Mouse (Mus musculus) cerebellum, adult 8-10 months (tissue): Measurements from ENCODE around the gene Cdc20b.

Experiments
- DNase-seq: peaks from one replicate; pipeline ENCODE4 v3.0.0; 2022

Cdc20b gene

DNA sequence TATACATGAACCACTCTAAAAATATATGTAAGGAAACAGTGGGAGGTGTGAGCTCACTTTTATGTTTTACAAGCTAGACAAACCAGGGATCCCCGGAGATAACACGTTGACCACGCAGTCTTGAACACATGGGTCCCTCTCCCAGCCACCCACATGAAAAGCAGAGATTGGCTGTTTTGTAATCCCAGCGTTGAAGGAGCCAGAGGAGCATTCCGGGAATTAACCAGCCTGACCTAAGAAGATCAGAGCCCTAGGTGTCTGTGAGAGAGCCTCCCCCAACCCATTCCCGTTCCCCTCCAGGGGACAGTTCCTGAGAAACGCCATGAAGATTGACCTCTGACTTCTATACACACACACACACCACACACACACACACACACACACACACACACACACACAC is 3.6 kb upstream of the Cdc20b start:
- no peak for DNase-seq

DNA sequence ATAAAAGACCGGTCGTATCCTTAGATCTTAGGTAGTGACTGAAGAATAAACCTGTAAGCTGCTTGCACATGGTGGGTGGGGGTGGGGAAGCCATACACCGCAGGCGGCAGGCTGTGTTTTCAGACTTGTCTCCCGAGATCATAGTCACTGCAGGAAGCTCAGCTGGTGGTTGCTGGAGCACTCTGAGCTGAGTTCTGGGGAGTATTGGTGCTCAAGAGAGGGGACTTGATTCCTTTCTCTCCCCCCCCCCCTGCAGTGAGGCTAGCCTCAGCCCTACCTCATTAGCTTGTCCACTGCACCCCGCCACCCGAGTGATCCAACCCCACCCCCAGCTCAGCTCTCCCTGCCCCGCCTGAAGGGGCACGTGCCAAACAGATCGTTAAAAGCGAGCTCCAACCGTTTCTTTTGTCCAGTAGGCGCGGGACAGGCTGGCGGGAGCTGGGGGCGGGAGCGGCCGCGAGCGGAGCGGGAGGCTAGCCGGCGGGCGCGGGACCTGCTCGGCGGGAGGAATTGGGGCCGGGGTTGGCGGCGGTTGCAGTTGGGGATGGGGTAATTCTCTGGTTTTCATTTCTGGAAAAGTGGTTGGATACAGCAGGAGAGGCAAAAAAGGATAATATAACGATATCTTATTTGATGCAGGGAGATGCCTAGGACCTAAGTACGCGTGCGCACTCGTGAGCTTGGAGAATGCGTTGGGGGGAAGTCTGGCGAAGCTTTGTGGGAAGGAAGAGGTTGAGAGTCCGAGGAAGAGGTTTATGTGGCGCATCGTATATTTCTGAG is 2.9 kb upstream of the Cdc20b start:
- DNase-seq, result peak; percentile 19

DNA sequence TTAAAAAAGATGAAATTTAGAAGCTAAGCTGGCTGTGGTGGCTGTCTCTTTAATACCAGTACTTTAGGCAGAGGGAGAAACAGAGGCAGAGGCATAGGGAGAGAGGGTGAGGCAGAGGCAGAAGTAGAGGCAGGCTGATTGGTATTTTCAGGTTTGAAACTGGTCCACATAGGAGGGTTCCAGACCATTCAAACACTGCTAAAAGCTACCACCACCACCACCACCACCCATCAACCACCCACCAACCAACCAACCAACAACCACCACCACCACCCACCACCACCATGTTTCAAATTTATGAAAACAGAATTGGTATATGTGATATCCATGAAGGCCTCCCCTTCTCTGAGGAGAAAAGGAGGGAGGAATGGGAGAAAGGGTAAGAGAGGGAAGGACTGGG is 2.1 kb upstream of the Cdc20b start:
- no peak for DNase-seq

- DNase-seq, result peak; percentile 43
These were observed 532 bp upstream of the Cdc20b start for GRCm38 (mm10) chr13:113034271-113034886.

GRCm38 (mm10) chr13:113035852-113036251 is 941 bp downstream of the Cdc20b start:
- DNase-seq, result peak; percentile 69

DNA sequence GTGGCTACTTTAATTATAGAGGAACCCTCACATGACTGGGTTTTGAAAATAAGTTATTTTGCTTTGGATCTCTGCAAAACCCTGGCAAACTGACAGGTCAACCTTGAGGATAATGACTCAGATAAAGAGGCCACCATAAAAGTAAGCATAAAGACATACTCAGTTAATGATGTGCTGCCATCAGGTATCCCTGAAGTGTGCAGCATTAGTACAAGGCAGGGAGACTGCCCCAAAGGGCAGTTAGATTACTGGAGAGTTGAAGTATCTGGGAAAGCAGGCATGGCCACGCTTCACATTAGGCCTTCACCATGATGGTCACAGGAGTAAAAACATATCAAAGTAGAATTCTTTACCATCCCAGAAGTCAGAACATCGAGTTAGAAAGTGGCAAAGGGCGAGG is 10.0 kb downstream of the Cdc20b start:
- DNase-seq, result no peak

- DNase-seq, result no peak
These were observed 10.7 kb downstream of the Cdc20b start for GRCm38 (mm10) chr13:113045458-113046110.

GRCm38 (mm10) chr13:113046211-113046883 is 11.4 kb downstream of the Cdc20b start, which contains the start of gene Gpx8:
Gpx8 (minus strand) TSS chr13:113046410.
- DNase-seq, result no peak

DNA sequence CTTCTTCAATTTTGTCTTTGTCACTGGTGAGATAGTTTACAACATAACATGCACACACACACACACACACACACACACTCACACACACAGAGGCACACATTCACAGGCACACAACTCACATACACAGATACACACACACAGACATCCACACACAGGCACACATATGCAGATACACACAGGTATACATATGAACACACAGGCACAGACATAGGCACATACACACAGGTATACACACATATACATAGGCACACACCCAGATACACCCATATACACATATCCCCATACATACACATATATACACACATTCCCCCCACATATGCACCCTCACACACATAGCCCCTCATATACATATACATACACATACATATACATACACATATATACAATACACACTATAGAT is 12.1 kb downstream of the Cdc20b start:
- no peak for DNase-seq

- no peak for DNase-seq
These were observed 12.7 kb downstream of the Cdc20b start for GRCm38 (mm10) chr13:113047647-113048046.

DNA sequence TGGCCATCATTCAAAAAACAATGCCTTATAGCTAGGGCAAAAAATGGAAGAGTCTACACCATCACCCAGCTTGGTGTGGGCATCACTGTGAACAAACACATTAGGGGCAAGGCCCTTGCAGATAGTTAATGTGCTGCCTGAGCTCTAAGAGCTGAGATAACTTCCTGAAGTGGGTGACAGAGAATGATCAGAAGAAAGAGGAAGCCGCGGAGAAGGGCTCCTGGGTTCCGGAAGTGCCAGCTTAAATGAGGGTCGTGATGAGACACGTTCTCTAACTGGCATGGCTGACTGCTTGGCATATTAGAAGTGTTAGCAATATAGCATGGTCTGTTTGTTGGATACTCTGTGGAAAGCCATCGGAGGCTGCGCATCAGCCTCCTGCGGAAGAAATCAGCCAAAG is 19.3 kb downstream of the Cdc20b start:
- DNase-seq, result no peak

- no peak for DNase-seq
These were observed 20.9 kb downstream of the Cdc20b start for GRCm38 (mm10) chr13:113055826-113056225.

DNA sequence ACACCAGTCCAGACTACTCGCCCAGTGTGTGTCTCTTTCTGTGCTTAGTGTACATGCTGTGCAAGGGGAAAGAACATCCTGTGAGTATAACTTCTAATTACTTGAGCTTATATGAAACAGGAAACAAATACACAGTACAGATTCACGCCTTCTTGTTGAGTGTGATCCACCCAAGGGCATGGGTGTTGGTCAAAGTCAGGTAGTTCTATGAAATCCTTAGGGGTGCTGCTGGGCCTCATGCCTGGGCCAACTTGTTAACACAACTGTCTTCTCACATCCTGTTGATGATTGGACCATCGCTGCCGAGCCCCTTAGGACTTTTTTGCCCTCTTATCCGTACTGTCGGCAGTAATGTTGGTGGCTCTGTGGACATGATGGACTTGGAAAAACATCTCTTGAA is 26.8 kb downstream of the Cdc20b start:
- no peak for DNase-seq

DNA sequence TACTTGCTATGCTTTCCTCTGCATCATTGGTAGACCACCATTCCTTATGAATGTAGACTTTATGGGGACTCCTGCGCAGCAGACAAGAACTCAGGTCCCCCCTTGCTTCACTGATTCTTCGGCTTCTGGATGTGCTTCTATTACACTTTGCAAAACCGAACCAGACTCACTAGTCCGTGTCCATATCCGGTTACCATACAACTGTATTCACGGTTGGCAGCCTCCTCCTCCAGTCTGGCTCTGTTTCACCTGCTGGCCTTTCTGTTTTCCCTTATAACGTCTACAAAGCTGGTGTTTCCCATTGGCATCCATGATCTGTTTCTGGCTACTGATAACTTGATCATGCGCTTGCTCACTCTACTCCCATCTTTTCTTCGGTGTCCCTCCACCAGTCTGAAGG is 29.6 kb downstream of the Cdc20b start:
- no peak for DNase-seq

DNA sequence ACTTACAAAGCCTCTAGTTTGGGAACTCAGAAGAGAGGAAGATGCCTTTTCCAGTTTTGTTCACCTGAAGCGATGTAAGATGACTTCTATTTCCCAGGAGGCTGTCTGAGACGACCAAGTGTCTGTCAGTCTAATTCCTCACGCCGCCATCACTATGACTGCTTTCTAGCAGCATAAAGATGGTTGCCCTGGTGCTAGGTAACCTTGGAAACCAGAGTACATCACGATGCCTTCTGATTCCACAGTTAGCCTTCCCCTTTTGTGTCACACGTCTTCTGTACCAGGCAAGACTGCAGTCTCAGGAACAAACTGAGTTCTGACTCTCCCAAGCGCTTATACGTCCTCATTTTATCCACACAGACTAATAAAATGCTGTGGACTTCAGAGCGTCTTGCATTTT is 44.1 kb downstream of the Cdc20b start:
- DNase-seq, result no peak

- DNase-seq, result no peak
These were observed 47.2 kb downstream of the Cdc20b start for GRCm38 (mm10) chr13:113082101-113082500.

- DNase-seq, result no peak
These were observed 49.8 kb downstream of the Cdc20b start for GRCm38 (mm10) chr13:113084732-113085131.

GRCm38 (mm10) chr13:113087226-113088017 is 52.5 kb downstream of the Cdc20b start:
- DNase-seq, result no peak

- DNase-seq, result no peak
These were observed 55.6 kb downstream of the Cdc20b start for GRCm38 (mm10) chr13:113090489-113090888.

DNA sequence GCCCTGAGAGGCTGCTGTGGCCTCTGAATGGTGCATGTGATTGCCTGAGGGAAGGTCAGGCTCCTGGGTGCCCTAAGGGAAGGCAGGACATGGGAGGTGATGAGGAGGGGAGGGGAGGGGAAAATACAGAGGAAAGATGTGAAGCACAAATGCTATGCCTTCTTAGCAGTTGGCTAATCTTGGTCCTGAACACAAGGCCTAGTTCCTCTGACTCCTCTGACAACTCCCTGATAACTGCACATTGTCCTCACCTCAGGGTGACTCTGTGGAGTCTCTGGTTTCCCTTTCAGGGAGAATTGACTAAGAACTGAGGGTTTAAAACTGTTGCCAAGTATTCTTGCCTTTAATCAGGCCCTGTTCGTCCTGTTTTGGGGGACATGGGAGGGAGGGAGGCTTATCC is 59.7 kb downstream of the Cdc20b start:
- DNase-seq, result no peak

DNA sequence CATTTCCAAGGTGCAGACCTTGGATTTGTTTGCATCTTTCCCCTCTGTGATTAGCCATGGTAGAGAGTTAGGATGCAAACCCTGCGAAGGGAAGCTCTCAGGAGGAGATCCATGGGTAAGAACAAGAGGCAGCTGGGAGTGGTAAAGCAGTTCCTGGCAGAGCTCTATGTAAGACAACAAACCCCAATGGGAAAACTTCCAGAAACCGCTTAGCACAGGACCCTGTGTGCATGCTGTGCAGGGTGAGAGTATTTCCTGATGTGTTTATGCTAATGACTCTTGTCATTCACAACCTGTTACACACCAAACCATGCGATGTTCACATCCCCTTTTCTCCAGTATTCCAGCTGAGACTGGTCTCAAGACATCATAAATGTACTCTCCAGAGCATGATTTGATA is 62.1 kb downstream of the Cdc20b start:
- no peak for DNase-seq

- DNase-seq, result no peak
These were observed 63.5 kb downstream of the Cdc20b start for GRCm38 (mm10) chr13:113098406-113098805.

DNA sequence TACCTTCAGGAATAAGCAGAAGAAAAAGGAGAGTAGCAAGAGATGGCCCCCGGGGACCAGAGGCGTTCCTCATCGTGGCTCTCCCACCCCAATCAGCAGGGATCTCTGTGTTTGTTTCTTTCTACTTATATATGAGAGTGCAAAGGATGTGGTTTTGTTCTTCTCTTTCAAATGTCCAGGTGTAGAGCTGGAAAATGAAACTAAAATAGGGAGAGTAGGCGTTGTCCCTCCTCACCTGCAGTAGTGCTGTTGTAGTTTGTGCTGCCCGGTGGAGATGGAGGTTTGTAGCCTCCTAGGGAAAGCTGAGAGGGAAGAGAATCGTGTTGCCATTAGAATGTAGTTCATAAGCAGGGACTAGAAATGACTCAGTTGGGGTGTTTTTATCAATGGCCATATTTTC is 66.0 kb downstream of the Cdc20b start, which contains the start of gene Gzma:
Gzma (minus strand) TSS at position 103 of the 400 bp plus-strand sequence.
- DNase-seq, result no peak
